Mouse (Mus musculus): Measurements from ENCODE around the gene Stpg2.

The Stpg2 gene

GRCm38 (mm10) chr3:139205444-139205998 is at the start of gene Stpg2:
TSS of gene Stpg2 (plus strand) at chr3:139205694.
- DNase-seq (ENCODE audit: low read depth), result no peak

- DNase-seq (ENCODE audit: low read depth), result no peak
Observed at GRCm38 (mm10) chr3:139162146-139162545, 43.3 kb upstream of the Stpg2 start.

GRCm38 (mm10) chr3:139162658-139163057 is 42.8 kb upstream of the Stpg2 start:
- DNase-seq (ENCODE audit: low read depth), result no peak

GRCm38 (mm10) chr3:139168510-139169269 is 36.8 kb upstream of the Stpg2 start:
- no peak for DNase-seq (ENCODE audit: low read depth)

GRCm38 (mm10) chr3:139169740-139170139 is 35.8 kb upstream of the Stpg2 start:
- DNase-seq (ENCODE audit: low read depth), result no peak

- no peak for DNase-seq (ENCODE audit: low read depth)
Observed at GRCm38 (mm10) chr3:139176936-139177335, 28.6 kb upstream of the Stpg2 start.

GRCm38 (mm10) chr3:139191541-139191940 is 14.0 kb upstream of the Stpg2 start:
- no peak for DNase-seq (ENCODE audit: low read depth)

- peak; percentile 37 for DNase-seq (ENCODE audit: low read depth)
Observed at GRCm38 (mm10) chr3:139193917-139194316, 11.6 kb upstream of the Stpg2 start.

- no peak for DNase-seq (ENCODE audit: low read depth)
Observed at GRCm38 (mm10) chr3:139198412-139198811, 7.1 kb upstream of the Stpg2 start.

- DNase-seq (ENCODE audit: low read depth), result no peak
Observed at GRCm38 (mm10) chr3:139200324-139200723, 5.2 kb upstream of the Stpg2 start.

GRCm38 (mm10) chr3:139216945-139217344 is 11.5 kb downstream of the Stpg2 start:
- no peak for DNase-seq (ENCODE audit: low read depth)

GRCm38 (mm10) chr3:139225123-139225522 is 19.6 kb downstream of the Stpg2 start:
- DNase-seq (ENCODE audit: low read depth), result no peak

- no peak for DNase-seq (ENCODE audit: low read depth)
Observed at GRCm38 (mm10) chr3:139226811-139227210, 21.3 kb downstream of the Stpg2 start.

GRCm38 (mm10) chr3:139245219-139245618 is 39.7 kb downstream of the Stpg2 start:
- DNase-seq (ENCODE audit: low read depth), result peak; percentile 93

GRCm38 (mm10) chr3:139246508-139246907 is 41.0 kb downstream of the Stpg2 start:
- peak; percentile 82 for DNase-seq (ENCODE audit: low read depth)

GRCm38 (mm10) chr3:139262359-139262758 is 56.9 kb downstream of the Stpg2 start:
- peak; percentile 49 for DNase-seq (ENCODE audit: low read depth)

- peak; percentile 51 for DNase-seq (ENCODE audit: low read depth)
Observed at GRCm38 (mm10) chr3:139297909-139298308, 92.4 kb downstream of the Stpg2 start.

- DNase-seq (ENCODE audit: low read depth), result no peak
Observed at GRCm38 (mm10) chr3:139308078-139308809, 102.8 kb downstream of the Stpg2 start.

GRCm38 (mm10) chr3:139311721-139312120 is 106.2 kb downstream of the Stpg2 start:
- DNase-seq (ENCODE audit: low read depth), result no peak

- DNase-seq (ENCODE audit: low read depth), result no peak
Observed at GRCm38 (mm10) chr3:139380494-139380893, 175.0 kb downstream of the Stpg2 start.

GRCm38 (mm10) chr3:139397077-139397865 is 191.8 kb downstream of the Stpg2 start:
- no peak for DNase-seq (ENCODE audit: low read depth)

GRCm38 (mm10) chr3:139404673-139405072 is 199.2 kb downstream of the Stpg2 start:
- DNase-seq (ENCODE audit: low read depth), result no peak
